Mouse (Mus musculus) embryonic facial prominence, embryonic 13.5 days (tissue): ENCODE data around the gene Cpped1. TPM values are rescaled to one million over a fixed set of nuclear protein-coding genes. Genes with fewer than 3 reads are reported as not detected.

Source experiments
- ATAC-seq: fragments of 200-750 bp; cut with Nextera tagmentation; 2 replicates; pipeline ENCODE4 v1.8.0; 2017; ENCODE audit warnings: low read depth; ENCODE audit not compliant: insufficient number of reproducible peaks, insufficient read depth, low FRiP score, low TSS enrichment
- H3K27ac ChIP-seq: fragments of 300-500 bp; sonication (generic); 2 replicates; pipeline ENCODE4 v1.5.1; 2015; ENCODE audit warnings: moderate library complexity, mild to moderate bottlenecking, inconsistent platforms
- H3K27me3 ChIP-seq: fragments of 300-500 bp; sonication (generic); 2 replicates; pipeline ENCODE4 v1.6.1; 2015; ENCODE audit warnings: mild to moderate bottlenecking, inconsistent platforms
- H3K36me3 ChIP-seq: fragments of 300-500 bp; sonication (generic); 2 replicates; pipeline ENCODE4 v1.6.1; 2015; ENCODE audit warnings: mild to moderate bottlenecking, inconsistent platforms
- H3K4me1 ChIP-seq: fragments of 300-500 bp; sonication (generic); 2 replicates; pipeline ENCODE4 v1.6.1; 2015; ENCODE audit warnings: inconsistent platforms
- H3K4me2 ChIP-seq: fragments of 300-500 bp; sonication (generic); 2 replicates; pipeline ENCODE4 v1.6.1; 2015; ENCODE audit warnings: moderate library complexity, mild to moderate bottlenecking, inconsistent platforms
- H3K4me3 ChIP-seq: fragments of 300-500 bp; sonication (generic); 2 replicates; pipeline ENCODE4 v1.5.1; 2015; ENCODE audit warnings: mild to moderate bottlenecking, inconsistent platforms
- H3K9ac ChIP-seq: fragments of 300-500 bp; sonication (generic); 2 replicates; pipeline ENCODE4 v1.6.1; 2015; ENCODE audit warnings: mild to moderate bottlenecking, inconsistent platforms
- H3K9me3 ChIP-seq: fragments of 300-500 bp; sonication (generic); 2 replicates; pipeline ENCODE4 v1.6.1; 2016; ENCODE audit warnings: inconsistent platforms
- WGBS: fragments of 180-500 bp; shearing (Covaris S2); methylation state at CpG from one replicate; pipeline ENCODE4 v1.1.7; 2015; ENCODE audit warnings: mixed read lengths; 5-methylcytosine and 5-hydroxymethylcytosine counted together
- polyA plus RNA-seq: library from polyadenylated mRNA; unstranded; fragments of >200 nt; fragmentation: Nextera tagmentation; extraction: Ambion mirVana; gene quantifications from 2 replicates; pipeline ENCODE4 v1.2.1, GENCODE M21; 2015

The Cpped1 gene
- polyA plus RNA-seq, 1 experiment from 2014 or later: 23.5 TPM

DNA sequence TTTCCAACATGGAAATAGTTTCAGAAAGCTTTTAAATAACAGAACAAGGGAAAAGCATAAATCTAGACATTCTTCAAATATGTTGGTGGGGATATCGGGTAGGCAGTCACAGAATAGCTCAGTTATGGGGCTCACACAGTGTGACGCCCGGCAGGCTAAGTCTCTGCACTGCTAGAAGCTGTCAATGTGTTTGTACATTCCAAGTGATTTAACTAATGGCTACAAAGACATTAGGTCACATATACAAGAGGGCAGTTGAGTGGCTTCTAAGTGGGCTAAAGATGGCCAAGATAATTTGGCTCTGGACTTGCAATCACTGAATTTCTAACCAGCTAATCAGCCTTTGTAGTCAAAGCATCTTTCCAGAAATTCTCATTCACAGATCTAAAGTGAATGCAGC, 19.1 kb downstream of the Cpped1 start:
- Histone ChIP-seq H3K36me3 (peaks cover 20% of the 10 kb centered on the region), H3K27me3 (no peaks in the 10 kb centered on the region), H3K4me1 (no peaks in the 10 kb centered on the region), H3K9ac (no peak overlapping the region), H3K9me3 (no peaks in the 10 kb centered on the region), H3K27ac (no peak overlapping the region), H3K4me2 (no peak overlapping the region), H3K4me3 (no peak overlapping the region)
- WGBS: 79% methylated on average over 3 of the region's 3 CpGs
- ATAC-seq: no peak

DNA sequence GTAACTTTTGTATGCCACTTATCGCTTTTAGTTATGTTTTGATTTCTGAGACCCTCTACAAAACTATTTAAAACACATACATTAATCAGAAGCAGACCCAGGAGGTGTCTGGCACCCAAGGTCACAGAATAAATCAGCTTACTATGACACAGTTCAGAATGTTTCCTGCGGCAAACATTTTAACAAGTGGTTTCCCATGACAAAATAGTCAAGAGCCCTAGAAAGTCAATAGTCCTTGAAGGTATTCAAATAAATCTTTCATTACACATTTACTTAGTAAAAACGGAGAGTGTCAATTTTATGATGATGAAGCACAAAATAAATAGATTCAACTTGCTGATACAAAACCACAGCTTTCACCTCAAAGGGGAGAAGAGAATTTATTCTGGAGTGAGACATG, 19.5 kb downstream of the Cpped1 start:
- H3K27me3 ChIP-seq: no peaks in the 10 kb centered on the region
- H3K36me3 ChIP-seq: peaks cover 23% of the 10 kb centered on the region
- no peak overlapping the region for H3K9ac ChIP-seq
- H3K27ac ChIP-seq: no peak overlapping the region
- 67% methylated on average over 3 of the region's 3 CpGs for WGBS
- H3K4me2 ChIP-seq: no peak overlapping the region
- H3K9me3 ChIP-seq: no peaks in the 10 kb centered on the region
- no peaks in the 10 kb centered on the region for H3K4me1 ChIP-seq
- ATAC-seq: no peak
- H3K4me3 ChIP-seq: no peak overlapping the region

DNA sequence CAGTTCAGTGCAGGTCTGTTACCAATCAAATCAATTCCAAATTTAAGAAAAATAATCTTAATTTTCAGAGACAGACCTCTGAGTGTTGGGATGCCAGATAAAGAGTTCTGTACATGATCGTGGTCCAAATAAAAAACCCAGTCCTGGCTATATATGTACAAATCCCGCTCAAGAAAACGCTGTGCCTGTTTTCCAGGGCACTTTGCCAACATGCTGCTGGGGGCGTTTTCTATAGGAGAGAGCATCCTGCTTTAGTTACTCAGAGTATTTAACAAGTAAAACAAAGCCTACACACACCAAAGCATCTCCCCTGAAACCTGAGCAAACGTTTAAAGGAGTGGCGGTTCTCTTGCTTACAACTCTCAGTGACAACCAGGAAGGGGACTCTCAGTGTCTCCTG, 27.4 kb downstream of the Cpped1 start:
- H3K27me3 ChIP-seq: no peaks in the 10 kb centered on the region
- no peak for ATAC-seq
- H3K4me3 ChIP-seq: no peak overlapping the region
- peaks cover 10% of the 10 kb centered on the region for H3K4me1 ChIP-seq
- H3K27ac ChIP-seq: peak overlapping the region; percentile 51; the same call in 1 of the 2 replicates
- 35% methylated on average over 6 of the region's 6 CpGs for WGBS
- peaks cover 26% of the 10 kb centered on the region for H3K36me3 ChIP-seq
- H3K9me3 ChIP-seq: no peaks in the 10 kb centered on the region
- no peak overlapping the region for H3K4me2 ChIP-seq
- no peak overlapping the region; the same call in 1 of the 2 replicates for H3K9ac ChIP-seq

DNA sequence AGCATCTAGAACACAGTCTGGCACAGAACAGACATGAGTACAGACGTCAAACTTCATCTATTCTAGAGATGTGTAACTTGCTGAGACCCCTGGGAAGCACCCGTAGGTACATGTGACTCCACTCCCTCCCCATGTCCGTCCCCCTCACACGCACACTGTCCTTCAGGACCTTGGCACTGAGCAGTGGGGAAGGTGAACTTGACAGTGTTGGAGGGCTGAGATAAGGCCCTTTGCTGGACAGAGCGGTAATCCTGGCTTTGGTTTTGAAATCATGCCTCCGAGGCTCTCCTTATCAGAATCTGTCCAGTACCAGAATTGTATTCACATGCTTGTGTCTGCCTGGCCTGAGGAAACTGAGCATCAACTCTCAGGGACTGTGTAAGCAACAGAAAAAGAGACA, 28.8 kb downstream of the Cpped1 start:
- no peak for ATAC-seq
- no peak overlapping the region for H3K9ac ChIP-seq
- no peak overlapping the region for H3K4me2 ChIP-seq
- no peak overlapping the region for H3K4me3 ChIP-seq
- H3K27ac ChIP-seq: no peak overlapping the region
- no peaks in the 10 kb centered on the region for H3K9me3 ChIP-seq
- 87% methylated on average over 6 of the region's 6 CpGs for WGBS
- no peaks in the 10 kb centered on the region for H3K27me3 ChIP-seq
- H3K36me3 ChIP-seq: peaks cover 23% of the 10 kb centered on the region
- H3K4me1 ChIP-seq: peaks cover 10% of the 10 kb centered on the region

DNA sequence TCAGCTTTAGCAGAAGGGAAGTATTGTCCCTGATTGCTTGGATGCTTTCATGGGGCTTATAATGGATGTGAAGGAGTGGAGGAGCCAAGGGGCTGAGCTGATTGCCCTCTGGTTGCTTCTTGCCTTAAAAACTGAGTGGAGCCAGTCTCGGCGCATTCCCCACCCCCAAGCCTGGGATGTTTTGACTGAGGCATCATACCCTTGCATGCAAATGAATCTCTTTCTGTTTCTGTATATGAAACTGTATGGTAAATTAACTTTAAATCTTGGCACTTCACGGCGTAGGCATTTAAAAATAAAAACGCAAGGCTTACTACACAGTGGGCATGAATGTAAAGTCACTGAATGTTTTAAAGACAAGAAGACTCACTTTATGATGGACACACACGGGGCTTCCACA, 30.0 kb downstream of the Cpped1 start:
- 76% methylated on average over 6 of the region's 6 CpGs for WGBS
- ATAC-seq: no peak
- Histone ChIP-seq H3K27ac (no peak overlapping the region), H3K4me1 (peaks cover 10% of the 10 kb centered on the region), H3K9me3 (no peaks in the 10 kb centered on the region), H3K4me3 (no peak overlapping the region), H3K36me3 (peaks cover 12% of the 10 kb centered on the region), H3K4me2 (no peak overlapping the region), H3K9ac (no peak overlapping the region), H3K27me3 (no peaks in the 10 kb centered on the region)

DNA sequence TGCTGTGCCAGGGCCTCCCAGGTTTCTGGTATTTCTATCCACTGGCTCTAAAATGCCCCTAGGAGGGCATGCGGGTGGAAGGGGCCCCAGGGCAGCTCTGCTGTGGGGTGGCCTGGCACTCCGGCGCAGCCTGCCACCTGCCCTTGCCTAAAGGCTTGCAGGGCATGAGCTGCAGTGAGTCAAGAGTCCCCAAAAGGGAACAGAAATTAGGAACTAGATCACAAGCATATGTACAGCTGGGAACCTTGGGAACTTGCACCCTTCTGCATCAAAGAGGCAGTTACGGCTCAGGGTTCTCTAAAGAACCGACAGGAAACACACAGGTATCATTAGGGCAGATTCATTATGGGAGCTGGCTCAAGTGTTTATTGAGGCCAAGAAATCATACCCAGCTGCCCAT, 34.0 kb downstream of the Cpped1 start:
- H3K27ac ChIP-seq: no peak overlapping the region
- H3K4me2 ChIP-seq: no peak overlapping the region
- H3K36me3 ChIP-seq: peaks cover 7% of the 10 kb centered on the region
- H3K4me1 ChIP-seq: peaks cover 5% of the 10 kb centered on the region; the same call in 1 of the 2 replicates
- H3K9ac ChIP-seq: no peak overlapping the region
- no peaks in the 10 kb centered on the region for H3K27me3 ChIP-seq
- no peaks in the 10 kb centered on the region for H3K9me3 ChIP-seq
- no peak for ATAC-seq
- 72% methylated on average over 5 of the region's 5 CpGs for WGBS
- H3K4me3 ChIP-seq: no peak overlapping the region

DNA sequence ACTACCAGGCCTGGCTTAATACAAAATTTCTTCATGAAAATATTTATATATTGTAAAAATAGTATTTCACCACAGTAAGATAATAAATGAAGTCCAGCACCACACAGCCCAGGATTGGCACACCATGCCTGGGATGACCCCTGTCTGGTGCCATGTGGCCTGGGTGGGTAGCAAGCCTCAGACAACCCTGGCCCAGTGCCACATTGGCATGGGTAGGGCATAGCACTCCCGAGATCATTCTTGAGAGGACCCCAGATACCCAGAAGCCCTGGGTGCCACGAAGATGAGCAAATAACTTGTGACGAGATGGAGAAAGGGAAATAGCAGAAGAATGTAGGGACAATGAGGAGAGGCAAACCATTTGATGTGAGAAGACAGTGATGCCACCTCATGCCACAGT, 36.0 kb downstream of the Cpped1 start:
- Histone ChIP-seq H3K4me2 (no peak overlapping the region), H3K36me3 (peaks cover 7% of the 10 kb centered on the region), H3K9ac (no peak overlapping the region), H3K4me3 (no peak overlapping the region), H3K9me3 (no peaks in the 10 kb centered on the region), H3K4me1 (peaks cover 5% of the 10 kb centered on the region; the same call in 1 of the 2 replicates), H3K27me3 (no peaks in the 10 kb centered on the region), H3K27ac (no peak overlapping the region)
- ATAC-seq: no peak
- WGBS: 83% methylated on average over 3 of the region's 3 CpGs

DNA sequence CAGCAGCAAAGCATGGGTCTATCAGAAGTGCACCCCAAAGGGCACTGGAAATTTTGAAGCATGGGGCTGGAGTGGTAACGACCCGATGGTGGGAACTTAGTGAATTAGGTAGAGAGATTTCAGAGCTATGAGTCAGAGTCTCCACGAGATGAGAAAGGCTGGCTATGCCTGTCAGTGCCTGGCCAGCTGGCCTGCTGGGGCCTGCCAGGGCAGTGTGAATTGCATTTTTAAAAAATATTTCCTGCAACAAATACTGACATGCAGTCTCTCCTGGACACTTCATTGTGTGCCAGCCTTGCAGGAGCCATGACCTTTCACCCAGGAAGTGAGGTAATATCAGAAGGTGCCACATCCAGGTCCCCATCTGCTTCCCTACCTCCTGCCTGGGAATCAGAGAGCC, 40.8 kb downstream of the Cpped1 start:
- ATAC-seq: no peak
- no peak overlapping the region for H3K4me2 ChIP-seq
- 0 out of 2 replicates have a peak, but pooled peaks cover 3% of the 10 kb centered on the region for H3K36me3 ChIP-seq
- no peaks in the 10 kb centered on the region for H3K9me3 ChIP-seq
- H3K27ac ChIP-seq: no peak overlapping the region
- H3K4me3 ChIP-seq: no peak overlapping the region
- no peak overlapping the region for H3K9ac ChIP-seq
- no peaks in the 10 kb centered on the region for H3K27me3 ChIP-seq
- WGBS: 66% methylated on average over 3 of the region's 3 CpGs
- peaks cover 5% of the 10 kb centered on the region; the same call in 1 of the 2 replicates for H3K4me1 ChIP-seq

DNA sequence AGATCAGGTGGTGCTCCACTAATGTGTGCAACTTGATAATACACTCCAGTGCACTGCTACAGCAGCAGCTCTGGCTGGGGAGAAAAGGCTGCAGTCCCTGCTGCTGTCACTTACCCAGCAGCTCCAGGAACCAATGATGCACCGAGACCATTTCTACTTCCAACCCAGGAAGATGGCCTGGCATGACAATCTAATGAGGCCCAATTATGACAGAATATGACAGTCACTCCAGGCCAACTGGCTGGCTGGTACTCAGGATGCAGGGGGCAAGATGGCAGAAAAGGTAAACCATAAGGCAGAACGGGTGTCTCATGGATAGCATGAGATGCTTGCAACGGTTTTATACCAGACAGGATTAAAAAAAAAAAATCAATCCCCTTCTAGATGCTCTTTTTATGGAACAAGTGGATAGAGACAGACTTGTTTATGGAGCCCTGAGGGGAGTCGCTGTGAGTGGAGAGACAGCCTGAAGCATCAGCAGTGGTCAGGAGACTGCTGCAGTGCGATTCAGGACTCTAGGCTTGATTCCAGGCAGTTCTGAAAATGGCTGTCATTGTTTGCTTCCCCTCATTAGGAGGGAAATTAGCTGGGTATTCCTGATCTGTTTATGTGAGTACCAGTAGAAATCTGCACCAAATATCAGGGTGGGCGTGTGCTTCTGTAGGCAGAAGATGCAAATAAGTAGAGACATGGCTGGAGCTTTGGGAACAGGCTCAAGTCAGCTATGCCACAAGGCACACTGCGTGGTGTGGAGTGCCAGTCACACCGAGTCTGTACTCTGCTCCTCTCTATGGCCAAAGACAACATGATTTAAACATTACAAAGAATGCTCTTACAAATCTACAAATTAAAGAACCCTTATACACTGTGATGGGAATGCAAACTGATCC, 56.3 kb downstream of the Cpped1 start:
- 83% methylated on average over 8 of the region's 8 CpGs for WGBS

DNA sequence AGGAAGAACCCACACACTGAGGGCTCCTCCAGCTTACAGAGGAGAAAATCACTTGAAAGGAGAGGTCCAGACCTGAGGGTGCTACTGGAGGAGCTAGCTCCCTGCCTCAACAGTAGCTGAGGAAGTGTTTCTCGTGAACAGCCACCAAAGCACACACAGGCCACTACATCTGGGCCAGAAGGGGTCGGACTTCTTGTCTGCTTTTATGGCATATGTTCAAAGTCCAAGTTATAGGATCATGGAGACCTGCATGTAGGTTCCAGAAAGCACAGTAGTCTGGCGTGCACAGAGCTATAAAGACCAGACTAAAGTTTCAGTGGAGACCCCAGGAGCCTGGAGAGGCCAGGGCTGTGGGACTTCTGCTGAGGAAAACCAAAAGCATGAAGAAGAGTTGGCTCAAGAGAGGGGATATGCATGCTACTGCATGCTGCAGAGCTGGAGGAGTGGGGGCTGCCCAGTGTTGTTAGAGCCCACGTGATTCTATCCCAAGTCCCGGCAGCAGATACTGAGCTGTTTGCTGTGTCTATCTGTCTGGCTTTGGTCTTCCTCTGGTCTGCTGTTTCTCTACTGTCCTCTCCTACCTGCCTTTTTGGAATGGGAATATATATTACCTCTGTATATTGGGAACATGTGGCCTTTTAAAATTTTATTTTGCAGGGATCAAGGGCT, 60.1 kb downstream of the Cpped1 start:
- Histone ChIP-seq H3K36me3 (no peaks in the 10 kb centered on the region), H3K27me3 (no peaks in the 10 kb centered on the region), H3K9me3 (no peaks in the 10 kb centered on the region), H3K9ac (no peak overlapping the region), H3K27ac (no peak overlapping the region), H3K4me1 (no peaks in the 10 kb centered on the region), H3K4me3 (no peak overlapping the region), H3K4me2 (no peak overlapping the region)
- no peak for ATAC-seq
- 85% methylated on average over 5 of the region's 5 CpGs for WGBS

More for the DNA sequence above, 56.3 kb downstream of the Cpped1 start:
- ATAC-seq: no peak
- H3K36me3 ChIP-seq: no peaks in the 10 kb centered on the region
- H3K27me3 ChIP-seq: no peaks in the 10 kb centered on the region
- H3K4me1 ChIP-seq: no peaks in the 10 kb centered on the region
- H3K27ac ChIP-seq: no peak overlapping the region
- no peak overlapping the region for H3K4me3 ChIP-seq
- no peaks in the 10 kb centered on the region for H3K9me3 ChIP-seq
- no peak overlapping the region for H3K4me2 ChIP-seq
- no peak overlapping the region for H3K9ac ChIP-seq

DNA sequence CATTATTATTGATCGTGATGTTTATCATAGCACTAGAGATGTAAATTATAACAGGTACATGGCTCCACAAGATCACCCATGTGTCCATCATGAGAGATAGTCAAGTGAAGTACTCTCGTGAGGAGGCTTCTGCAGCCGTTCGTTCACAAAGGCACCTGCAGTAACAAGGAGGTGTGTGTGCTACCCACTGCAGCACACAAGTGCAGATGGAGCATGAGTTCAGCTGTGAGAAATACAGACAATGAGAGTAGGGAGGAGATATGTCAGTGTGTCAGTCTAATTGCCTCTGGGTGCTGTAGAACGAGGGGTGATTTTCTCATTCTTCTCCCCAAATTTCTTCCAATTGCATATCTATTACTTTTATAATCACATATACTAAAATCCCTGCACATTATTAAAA, 63.9 kb downstream of the Cpped1 start:
- Histone ChIP-seq H3K4me1 (no peaks in the 10 kb centered on the region), H3K4me2 (no peak overlapping the region), H3K36me3 (no peaks in the 10 kb centered on the region), H3K4me3 (no peak overlapping the region), H3K9me3 (no peaks in the 10 kb centered on the region), H3K9ac (no peak overlapping the region), H3K27ac (no peak overlapping the region), H3K27me3 (no peaks in the 10 kb centered on the region)
- 90% methylated on average over 5 of the region's 5 CpGs for WGBS
- no peak for ATAC-seq

DNA sequence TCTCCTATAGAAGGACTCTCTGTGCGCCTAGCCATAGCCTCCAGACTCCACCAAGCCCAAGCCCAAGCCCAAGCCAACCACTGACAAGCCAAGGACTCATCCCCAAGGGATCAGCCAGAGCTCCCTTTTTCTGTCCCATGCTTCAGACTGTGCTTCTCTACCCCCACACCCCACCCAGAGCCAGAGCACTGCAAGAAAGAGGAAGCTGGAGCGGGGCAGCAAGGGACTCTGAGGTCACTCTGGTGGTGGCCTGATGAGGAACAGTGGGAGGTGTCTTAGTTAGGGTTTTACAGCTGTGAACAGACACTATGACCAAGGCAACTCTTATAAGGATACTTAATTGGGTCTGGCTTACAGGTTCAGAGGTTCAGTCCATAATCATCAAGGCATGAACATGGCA, 65.8 kb downstream of the Cpped1 start:
- ATAC-seq: no peak
- Histone ChIP-seq H3K4me1 (no peaks in the 10 kb centered on the region), H3K27ac (no peak overlapping the region), H3K4me2 (no peak overlapping the region), H3K36me3 (no peaks in the 10 kb centered on the region), H3K9me3 (no peaks in the 10 kb centered on the region), H3K9ac (no peak overlapping the region), H3K4me3 (no peak overlapping the region), H3K27me3 (no peaks in the 10 kb centered on the region)
- WGBS: 97% methylated on average over 2 of the region's 2 CpGs
